Mouse (Mus musculus) forebrain, embryonic 12.5 days (tissue): Measurements from ENCODE around the gene Ankrd52. TPM values are rescaled to one million over a fixed set of nuclear protein-coding genes. Genes with fewer than 3 reads are reported as not detected.
A peak's percentile ranks its signal among the peaks of the same experiment; 100 is the strongest.
"Not testable (repeated sequence)": the region's sequence is repeated elsewhere in the genome, so short reads cannot be mapped to it uniquely, and the experiment has no call there.

Experiments used
- ATAC-seq: fragments of 200-750 bp; cut with Nextera tagmentation; 2 replicates; pipeline ENCODE4 v1.8.0; 2017; ENCODE audit warnings: moderate TSS enrichment; ENCODE audit not compliant: low FRiP score
- H3K27ac ChIP-seq: fragments of 300-500 bp; sonication (generic); 2 replicates; pipeline ENCODE4 v1.5.1; 2016; ENCODE audit warnings: mild to moderate bottlenecking
- H3K27me3 ChIP-seq: fragments of 300-500 bp; sonication (generic); 2 replicates; pipeline ENCODE4 v1.6.1; 2016; ENCODE audit warnings: mild to moderate bottlenecking
- H3K36me3 ChIP-seq: fragments of 300-500 bp; sonication (generic); replicated peaks from 2 replicates; pipeline ENCODE4 v1.6.1; 2016; ENCODE audit warnings: mild to moderate bottlenecking
- H3K4me1 ChIP-seq: fragments of 300-500 bp; sonication (generic); 2 replicates; pipeline ENCODE4 v1.6.1; 2016
- H3K4me2 ChIP-seq: fragments of 300-500 bp; sonication (generic); 2 replicates; pipeline ENCODE4 v1.6.1; 2016; ENCODE audit warnings: mild to moderate bottlenecking, moderate library complexity
- H3K4me3 ChIP-seq: fragments of 300-500 bp; sonication (generic); replicated peaks from 2 replicates; pipeline ENCODE4 v1.5.1; 2016; ENCODE audit warnings: mild to moderate bottlenecking
- H3K9ac ChIP-seq: fragments of 300-500 bp; sonication (generic); 2 replicates; pipeline ENCODE4 v1.6.1; 2016; ENCODE audit warnings: mild to moderate bottlenecking
- H3K9me3 ChIP-seq: fragments of 300-500 bp; sonication (generic); 2 replicates; pipeline ENCODE4 v1.6.1; 2016
- WGBS: fragments of 180-500 bp; shearing (Covaris S2); methylation state at CpG from one replicate; pipeline ENCODE4 v1.1.7; 2016; 5-methylcytosine and 5-hydroxymethylcytosine counted together
- polyA plus RNA-seq: library from polyadenylated mRNA; unstranded; fragments of >200 nt; fragmentation: Nextera tagmentation; extraction: Ambion mirVana; gene quantifications from 2 replicates; pipeline ENCODE4 v1.2.1, GENCODE M21; 2016

Ankrd52 gene
- 11.3 and 13.9 TPM in 2 replicates for polyA plus RNA-seq

- peak within 1 kb of the TSS; percentile 61 for H3K4me2 ChIP-seq
- no peaks in the 10 kb centered on the region for H3K27me3 ChIP-seq
- peaks cover 33% of the 10 kb centered on the region for H3K36me3 ChIP-seq
- under 1% methylated on average over 45 of the region's 73 CpGs for WGBS
- H3K9ac ChIP-seq = peak within 1 kb of the TSS; percentile 99
- peak within 1 kb of the TSS; percentile 94 for H3K27ac ChIP-seq
- peak within 1 kb of the TSS; percentile 100 for H3K4me3 ChIP-seq
- peaks cover 26% of the 10 kb centered on the region for H3K4me1 ChIP-seq
- H3K9me3 ChIP-seq = no peaks in the 10 kb centered on the region
- peak; percentile 89 for ATAC-seq
Observed at GRCm38 (mm10) chr10:128376455-128377211, at the start of gene Ankrd52. Ankrd52 (plus strand) TSS chr10:128377115.

DNA sequence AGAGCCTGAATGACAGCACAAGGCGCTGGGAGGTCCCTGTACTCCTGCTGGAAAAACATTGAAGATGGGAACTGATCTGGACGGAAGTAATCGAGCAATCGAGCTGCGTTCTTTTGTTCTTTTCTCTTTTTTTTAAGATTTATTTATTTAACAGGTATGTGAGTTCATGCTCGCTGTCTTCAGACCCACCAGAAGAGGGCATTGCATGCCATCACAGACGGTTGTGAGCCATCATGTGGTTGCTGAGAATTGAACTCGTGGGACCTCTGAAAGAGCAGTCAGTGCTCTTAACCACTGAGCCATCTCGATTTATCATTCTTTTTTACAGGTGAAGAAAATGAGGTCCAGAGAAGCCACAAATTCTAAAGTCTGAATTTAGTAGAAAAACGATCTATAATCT is 49.3 kb upstream of the Ankrd52 start:
- H3K4me3 ChIP-seq = no peak overlapping the region
- H3K9me3 ChIP-seq = no peaks in the 10 kb centered on the region
- WGBS = 87% methylated on average over 10 of the region's 10 CpGs
- peaks cover 49% of the 10 kb centered on the region for H3K36me3 ChIP-seq
- no peak overlapping the region for H3K9ac ChIP-seq
- H3K27me3 ChIP-seq = no peaks in the 10 kb centered on the region
- H3K27ac ChIP-seq = no peak overlapping the region
- H3K4me1 ChIP-seq = peaks cover 16% of the 10 kb centered on the region
- no peak for ATAC-seq
- no peak overlapping the region for H3K4me2 ChIP-seq

DNA sequence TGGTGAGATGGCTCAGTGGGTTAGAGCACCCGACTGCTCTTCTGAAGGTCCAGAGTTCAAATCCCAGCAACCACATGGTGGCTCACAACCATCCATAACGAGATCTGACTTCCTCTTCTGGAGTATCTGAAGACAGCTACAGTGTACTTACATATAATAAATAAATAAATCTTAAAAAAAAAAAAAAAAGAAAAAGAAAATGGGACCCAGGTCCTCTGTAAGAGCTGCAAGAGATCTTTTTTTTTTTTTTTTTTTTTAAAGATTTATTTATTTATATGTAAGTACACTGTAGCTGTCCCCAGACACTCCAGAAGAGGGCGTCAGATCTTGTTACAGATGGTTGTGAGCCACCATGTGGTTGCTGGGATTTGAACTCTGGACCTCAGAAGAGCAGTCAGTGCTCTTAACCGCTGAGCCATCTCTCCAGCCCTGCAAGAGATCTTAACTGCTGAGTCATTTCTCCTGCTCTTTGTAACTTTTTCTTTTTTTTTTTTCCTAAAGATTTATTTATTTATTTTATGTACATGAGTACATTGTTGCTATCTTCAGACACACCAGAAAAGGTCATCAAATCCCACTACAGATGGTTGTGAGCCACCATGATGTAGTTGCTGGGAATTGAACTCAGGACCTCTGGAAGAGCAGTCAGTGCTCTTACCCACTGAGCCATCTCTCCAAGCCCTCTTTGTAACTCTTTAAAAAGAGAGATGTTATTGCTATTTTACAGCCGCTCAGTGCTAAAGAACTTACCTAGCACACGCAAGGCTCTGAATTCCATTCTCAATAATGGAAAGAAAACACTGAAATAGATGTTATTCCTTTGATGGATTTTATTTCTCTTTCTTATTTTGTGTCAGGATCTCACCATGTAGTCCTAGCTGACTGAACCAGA is 44.3 kb upstream of the Ankrd52 start:
- not testable (repeated sequence) for H3K27ac ChIP-seq, H3K4me1 ChIP-seq, H3K9ac ChIP-seq, H3K27me3 ChIP-seq, H3K4me2 ChIP-seq, H3K9me3 ChIP-seq, ATAC-seq, H3K4me3 ChIP-seq
- 83% methylated on average over 6 of the region's 6 CpGs for WGBS
- H3K36me3 ChIP-seq = peaks cover 19% of the 10 kb centered on the region

DNA sequence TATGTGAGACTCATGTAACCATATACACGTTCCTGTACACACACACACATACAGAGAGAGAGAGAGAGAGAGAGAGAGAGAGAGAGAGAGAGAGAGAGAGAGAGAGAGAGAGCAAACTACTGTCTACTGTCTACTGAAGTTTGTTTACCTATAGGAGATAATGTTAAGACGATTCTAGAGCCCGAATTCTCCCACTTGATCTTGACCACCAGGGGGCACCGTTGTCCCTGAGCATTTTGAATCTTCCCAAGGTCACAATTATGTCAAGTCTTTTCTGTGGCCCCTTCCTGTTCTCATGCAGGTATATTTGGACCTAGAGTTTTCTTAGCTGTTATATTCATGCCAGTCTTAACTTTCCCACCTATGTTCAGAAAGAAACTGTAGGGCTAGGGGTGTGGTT is 41.3 kb upstream of the Ankrd52 start:
- Histone ChIP-seq H3K4me1 (peaks cover 29% of the 10 kb centered on the region), H3K36me3 (0 out of 2 replicates have a peak, but pooled peaks cover 7% of the 10 kb centered on the region), H3K9me3 (no peaks in the 10 kb centered on the region), H3K27ac (no peak overlapping the region), H3K4me2 (no peak overlapping the region), H3K9ac (no peak overlapping the region), H3K4me3 (no peak overlapping the region), H3K27me3 (no peaks in the 10 kb centered on the region)
- no peak for ATAC-seq
- WGBS = 1% methylated on average over 4 of the region's 4 CpGs

DNA sequence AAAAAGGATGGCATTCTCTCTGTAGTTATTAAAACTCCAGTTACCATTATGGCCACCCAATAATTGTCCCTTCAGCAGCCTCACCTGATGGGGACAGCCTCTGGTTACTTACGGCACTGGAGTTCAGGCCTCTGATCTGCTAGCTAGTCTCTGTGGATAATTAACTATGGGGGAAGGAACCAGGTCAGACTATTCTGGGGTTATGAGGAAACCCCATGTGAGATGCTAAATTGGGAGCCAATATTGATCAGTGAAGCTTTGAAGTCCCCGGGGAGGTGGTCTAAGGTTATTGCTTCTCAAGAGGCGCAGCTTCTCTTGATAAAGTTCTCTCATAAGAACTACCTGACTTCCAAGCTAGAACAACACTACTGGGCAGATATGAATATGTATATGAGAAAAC is 40.7 kb upstream of the Ankrd52 start:
- Histone ChIP-seq H3K27ac (no peak overlapping the region), H3K9ac (no peak overlapping the region), H3K27me3 (no peaks in the 10 kb centered on the region), H3K36me3 (0 out of 2 replicates have a peak, but pooled peaks cover 7% of the 10 kb centered on the region), H3K4me2 (no peak overlapping the region), H3K4me1 (peaks cover 29% of the 10 kb centered on the region), H3K9me3 (no peaks in the 10 kb centered on the region), H3K4me3 (no peak overlapping the region)
- 99% methylated on average over 3 of the region's 3 CpGs for WGBS
- ATAC-seq = no peak

GRCm38 (mm10) chr10:128336597-128336996 is 40.3 kb upstream of the Ankrd52 start:
- Histone ChIP-seq H3K27me3 (no peaks in the 10 kb centered on the region), H3K36me3 (0 out of 2 replicates have a peak, but pooled peaks cover 7% of the 10 kb centered on the region), H3K27ac (no peak overlapping the region), H3K9me3 (no peaks in the 10 kb centered on the region), H3K9ac (no peak overlapping the region; the same call in 1 of the 2 replicates), H3K4me2 (peak overlapping the region; percentile 86), H3K4me1 (peaks cover 29% of the 10 kb centered on the region), H3K4me3 (peak overlapping the region; percentile 97; the same call in 1 of the 2 replicates)
- 95% methylated on average over 3 of the region's 3 CpGs for WGBS
- ATAC-seq = no peak

DNA sequence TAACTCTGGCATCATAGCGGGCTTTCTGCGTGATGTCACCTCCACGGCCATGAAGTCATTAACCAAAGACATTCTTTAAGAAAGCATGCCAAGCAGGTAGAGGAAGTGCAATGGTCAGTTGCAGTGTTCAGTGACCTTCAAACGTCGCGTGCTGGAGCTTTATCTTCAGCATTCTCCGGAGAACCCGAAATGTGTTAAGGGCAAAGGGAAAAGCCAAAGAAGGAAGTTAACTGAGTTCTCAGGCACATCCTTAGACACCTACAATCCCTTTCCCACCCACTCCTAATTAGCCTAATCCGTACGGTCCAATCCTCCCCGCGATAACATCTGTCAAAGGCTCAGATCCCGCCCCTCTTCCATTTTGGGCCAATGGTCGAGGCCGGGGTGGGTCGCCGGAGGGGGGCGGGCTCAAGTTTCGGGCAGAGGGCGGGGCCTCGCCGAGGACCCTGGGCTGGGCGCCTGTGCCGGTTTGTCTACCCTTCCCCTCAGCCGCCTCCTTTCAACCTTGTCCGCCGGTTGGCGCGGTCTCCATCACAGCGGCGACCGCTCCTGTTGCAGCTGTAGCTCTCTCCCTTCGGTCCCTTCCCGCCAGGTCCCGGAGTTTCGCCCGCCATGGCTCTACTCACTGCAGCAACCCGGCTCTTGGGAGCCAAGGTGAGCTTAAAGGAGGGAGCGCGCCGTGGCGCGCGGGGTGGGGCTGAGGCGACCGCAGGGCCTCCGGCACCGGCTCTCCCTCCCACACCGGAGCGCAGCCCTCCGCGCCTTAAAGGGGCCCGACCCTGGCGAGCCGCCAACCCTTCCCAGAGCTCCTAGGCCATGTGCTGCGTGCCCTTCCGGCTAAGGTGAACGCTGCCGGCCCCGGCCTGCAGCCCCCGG is 39.4 kb upstream of the Ankrd52 start, which contains the start of gene Cs:
Gene Cs (plus strand): TSS at position 429 of the 876 bp plus-strand sequence.
- Histone ChIP-seq H3K4me3 (peak within 1 kb of the TSS; percentile 97), H3K9me3 (no peaks in the 10 kb centered on the region), H3K36me3 (0 out of 2 replicates have a peak, but pooled peaks cover 7% of the 10 kb centered on the region), H3K9ac (peak within 1 kb of the TSS; percentile 99), H3K27me3 (no peaks in the 10 kb centered on the region), H3K27ac (peak within 1 kb of the TSS; percentile 94), H3K4me1 (peaks cover 29% of the 10 kb centered on the region), H3K4me2 (peak within 1 kb of the TSS; percentile 86)
- 1% methylated on average over 60 of the region's 61 CpGs for whole genome bisulfite sequencing
- peak; percentile 99 for ATAC-seq

DNA sequence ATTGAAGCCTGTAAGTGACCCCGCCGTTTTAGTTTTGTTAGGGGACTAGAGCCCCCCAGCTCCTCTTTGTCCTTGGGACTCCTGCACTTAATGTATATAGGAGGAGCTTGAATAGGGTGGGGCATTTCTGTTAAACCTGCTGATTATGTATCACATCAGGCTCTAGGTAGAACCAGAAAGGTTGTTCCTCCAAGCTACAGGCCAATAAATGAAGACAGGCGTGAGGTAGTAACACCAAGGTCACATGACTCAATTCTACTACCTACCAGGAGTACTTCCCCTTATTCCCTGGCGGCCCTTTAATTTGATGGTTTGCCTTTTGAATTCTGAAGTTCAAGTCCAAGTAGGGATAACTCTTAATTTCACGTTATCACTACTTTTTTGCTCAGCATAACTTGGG is 38.5 kb upstream of the Ankrd52 start:
- H3K9ac ChIP-seq = peak overlapping the region; percentile 99
- no peak for ATAC-seq
- peak overlapping the region; percentile 97 for H3K4me3 ChIP-seq
- H3K4me2 ChIP-seq = peak overlapping the region; percentile 86
- 0 out of 2 replicates have a peak, but pooled peaks cover 7% of the 10 kb centered on the region for H3K36me3 ChIP-seq
- no peaks in the 10 kb centered on the region for H3K27me3 ChIP-seq
- WGBS = 29% methylated on average over 5 of the region's 5 CpGs
- peak overlapping the region; percentile 94 for H3K27ac ChIP-seq
- H3K9me3 ChIP-seq = no peaks in the 10 kb centered on the region
- peaks cover 29% of the 10 kb centered on the region for H3K4me1 ChIP-seq

GRCm38 (mm10) chr10:128338948-128339347 is 38.0 kb upstream of the Ankrd52 start:
- no peak overlapping the region for H3K27ac ChIP-seq
- 82% methylated on average over 2 of the region's 2 CpGs for WGBS
- H3K27me3 ChIP-seq = no peaks in the 10 kb centered on the region
- peaks cover 29% of the 10 kb centered on the region for H3K4me1 ChIP-seq
- 0 out of 2 replicates have a peak, but pooled peaks cover 7% of the 10 kb centered on the region for H3K36me3 ChIP-seq
- peak overlapping the region; percentile 99; the same call in 1 of the 2 replicates for H3K9ac ChIP-seq
- ATAC-seq = no peak
- H3K4me2 ChIP-seq = peak overlapping the region; percentile 86
- H3K9me3 ChIP-seq = no peaks in the 10 kb centered on the region
- H3K4me3 ChIP-seq = peak overlapping the region; percentile 97

GRCm38 (mm10) chr10:128340257-128340656 is 36.7 kb upstream of the Ankrd52 start:
- no peak overlapping the region for H3K9ac ChIP-seq
- WGBS = 80% methylated on average over 2 of the region's 2 CpGs
- H3K27ac ChIP-seq = no peak overlapping the region
- no peaks in the 10 kb centered on the region for H3K9me3 ChIP-seq
- ATAC-seq = no peak
- 0 out of 2 replicates have a peak, but pooled peaks cover 7% of the 10 kb centered on the region for H3K36me3 ChIP-seq
- H3K27me3 ChIP-seq = no peaks in the 10 kb centered on the region
- no peak overlapping the region for H3K4me2 ChIP-seq
- H3K4me1 ChIP-seq = peaks cover 36% of the 10 kb centered on the region
- H3K4me3 ChIP-seq = no peak overlapping the region

DNA sequence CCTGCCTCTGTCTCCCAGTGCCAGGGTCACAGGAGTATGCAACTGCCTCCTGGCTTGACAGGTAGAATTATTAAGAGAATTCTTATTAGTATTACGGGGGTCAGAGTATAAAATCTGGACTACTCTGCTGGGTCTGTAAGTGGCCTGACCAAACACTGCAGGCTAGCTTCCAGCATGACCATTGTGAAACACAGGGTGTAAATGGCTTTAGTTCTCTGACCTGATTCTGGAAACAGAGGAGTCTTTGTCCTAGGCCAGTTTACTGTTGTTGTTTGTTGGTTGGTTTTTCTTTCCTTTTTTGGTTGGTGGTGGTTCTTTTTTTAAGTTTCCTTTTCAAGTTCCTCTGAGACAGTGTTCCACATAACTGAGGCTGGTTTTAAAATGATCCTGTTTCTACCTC is 33.5 kb upstream of the Ankrd52 start:
- H3K9me3 ChIP-seq = no peaks in the 10 kb centered on the region
- WGBS = 94% methylated on average over 1 of the region's 1 CpGs
- ATAC-seq = no peak
- no peak overlapping the region for H3K9ac ChIP-seq
- H3K27ac ChIP-seq = no peak overlapping the region
- H3K36me3 ChIP-seq = 0 out of 2 replicates have a peak, but pooled peaks cover 12% of the 10 kb centered on the region
- no peaks in the 10 kb centered on the region for H3K27me3 ChIP-seq
- H3K4me3 ChIP-seq = no peak overlapping the region
- H3K4me1 ChIP-seq = peaks cover 24% of the 10 kb centered on the region
- no peak overlapping the region for H3K4me2 ChIP-seq
